Mouse (Mus musculus): ENCODE data around the gene Npb. TPM values are rescaled to one million over a fixed set of nuclear protein-coding genes. Genes with fewer than 3 reads are reported as not detected.
"Not testable (repeated sequence)": the region's sequence is repeated elsewhere in the genome, so short reads cannot be mapped to it uniquely, and the experiment has no call there.

Npb gene
- 1 to 10 TPM in 1 of 3 experiments, under 1 TPM in 1, not detected in 1; 0.67 to 1.4 TPM for polyA plus RNA-seq (2017; shearing (Covaris generic))

GRCm38 (mm10) chr11:120608241-120609034 lies at the start of gene Npb:
TSS of gene Npb (plus strand) at chr11:120608477.
- no peak for ATAC-seq

- not testable (repeated sequence) for ATAC-seq
Observed at GRCm38 (mm10) chr11:120558843-120559242, 49.4 kb upstream of the Npb start.

DNA sequence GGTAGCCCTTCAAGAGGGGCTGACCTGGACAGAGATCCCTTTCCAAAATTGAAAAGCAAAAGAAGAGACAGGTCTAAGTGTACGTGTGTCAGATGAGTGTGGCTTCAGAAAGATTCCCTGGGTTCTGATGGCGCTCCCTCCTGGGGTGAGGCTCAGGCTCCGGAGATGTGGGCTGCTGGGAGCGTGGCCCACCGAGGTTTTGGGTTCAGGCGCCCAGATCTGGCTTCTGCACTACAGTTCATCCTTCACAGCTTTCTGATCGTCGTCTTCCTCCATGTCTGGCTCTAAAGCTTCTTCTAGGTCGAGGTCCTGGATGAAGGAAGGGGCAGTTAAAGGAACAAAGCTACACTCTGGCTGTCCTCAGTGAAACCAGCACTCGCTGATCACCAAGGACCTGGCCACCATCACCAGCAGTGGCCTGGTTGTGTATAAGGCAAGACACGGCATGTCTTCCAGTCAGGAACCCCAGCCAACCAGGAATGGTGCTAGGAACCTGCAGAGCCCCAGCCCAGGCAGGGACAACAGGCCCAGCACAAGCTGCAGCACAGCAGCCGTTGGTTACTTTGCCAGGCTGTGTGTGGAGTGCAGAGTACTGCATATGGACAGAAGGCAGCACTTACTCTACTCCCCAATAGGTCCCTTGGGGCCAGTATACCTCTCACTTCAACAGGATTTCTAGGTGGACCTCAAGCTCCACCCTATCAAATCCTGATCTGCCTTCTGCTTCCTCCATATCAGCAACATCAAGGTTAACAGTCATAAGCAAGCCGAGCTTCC lies 47.1 kb upstream of the Npb start:
- ATAC-seq: no peak

DNA sequence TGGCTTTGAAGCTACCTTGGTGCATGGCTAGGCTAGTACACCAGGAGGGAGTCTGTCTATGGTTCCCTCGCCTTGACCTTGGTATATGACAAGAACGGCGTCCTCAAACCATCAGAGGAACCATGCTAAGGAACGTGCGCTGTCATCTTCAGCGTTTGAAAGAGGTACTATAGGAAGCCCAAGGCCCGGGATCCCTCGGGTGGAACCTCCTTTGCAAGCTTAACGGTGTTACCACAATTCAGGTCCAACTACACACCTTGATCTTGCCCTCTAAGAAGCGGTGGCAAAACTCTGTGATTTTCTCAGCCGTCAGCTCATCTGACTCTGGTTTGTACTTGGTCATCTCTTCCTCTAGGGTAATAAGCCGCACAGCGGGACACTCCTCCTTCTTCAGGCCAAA lies 45.3 kb upstream of the Npb start:
- no peak for ATAC-seq

DNA sequence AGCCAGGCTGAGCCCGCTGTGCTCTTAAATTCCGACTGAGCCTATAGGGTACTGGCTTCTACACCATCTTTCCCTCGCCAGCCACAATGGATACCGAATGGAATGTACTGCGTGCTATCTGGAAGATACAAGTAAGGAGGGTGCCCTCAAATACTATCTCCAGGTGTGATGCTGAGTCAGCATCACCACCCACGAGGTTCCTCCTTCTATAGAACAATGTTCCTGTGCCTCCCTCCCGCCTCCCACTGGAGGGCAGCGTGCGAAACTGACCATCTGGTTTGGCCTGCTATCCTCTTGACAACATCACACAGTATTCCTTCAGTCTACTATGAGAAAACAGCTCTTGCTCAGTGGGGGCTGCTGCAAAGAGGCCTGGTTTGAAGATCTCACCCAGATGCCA lies 43.2 kb upstream of the Npb start:
- ATAC-seq: no peak

DNA sequence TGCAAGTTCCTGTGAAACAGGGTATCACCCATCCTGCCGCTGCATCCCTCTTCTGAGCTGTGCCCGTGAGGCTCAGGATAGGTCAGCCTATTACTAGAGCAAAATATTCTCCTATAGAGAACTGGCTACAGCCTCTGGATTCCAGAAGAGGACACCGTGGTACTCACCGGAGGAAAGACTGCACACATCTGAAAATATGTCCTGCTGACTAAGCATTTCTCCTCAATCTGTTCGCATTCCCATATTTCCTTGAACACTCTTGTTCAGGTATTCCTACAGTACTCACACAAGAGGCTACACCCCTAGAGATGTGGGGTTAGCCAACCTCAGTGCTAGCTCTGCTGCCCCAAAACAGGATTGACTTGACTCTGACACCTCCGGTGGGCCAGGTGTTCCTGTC lies 40.0 kb upstream of the Npb start:
- ATAC-seq: no peak

GRCm38 (mm10) chr11:120571122-120571521 lies 37.2 kb upstream of the Npb start:
- no peak for ATAC-seq

DNA sequence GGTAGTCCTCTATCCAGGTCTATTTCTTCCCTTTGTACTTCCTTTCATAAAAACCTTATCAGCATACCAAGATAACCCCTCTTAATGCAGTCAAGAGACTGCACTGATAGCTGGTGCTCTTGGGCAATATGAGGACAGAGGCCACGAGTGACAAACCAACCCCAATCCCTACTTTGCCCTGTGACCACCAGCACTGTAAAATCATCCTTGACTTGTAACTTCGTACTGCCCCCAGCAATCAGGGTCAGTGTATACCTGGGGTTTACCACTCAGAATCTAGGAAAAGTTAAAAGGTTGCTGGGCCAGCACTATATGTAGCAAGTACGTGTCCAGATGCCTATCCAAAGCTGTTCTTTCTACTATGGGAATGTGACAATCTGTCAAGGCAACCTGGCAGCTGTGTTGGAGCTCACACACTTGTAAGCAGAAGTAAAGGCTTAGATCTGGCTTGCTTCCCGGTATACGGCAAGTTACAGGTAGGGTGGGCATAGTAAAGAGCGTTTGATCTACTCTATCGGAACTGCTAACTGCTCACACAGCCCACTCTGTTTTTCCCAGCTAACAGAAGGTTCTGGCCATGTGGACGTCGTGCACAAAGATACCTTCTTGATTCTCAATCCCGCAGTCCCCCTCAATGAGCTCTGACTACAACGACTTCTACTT lies 36.4 kb upstream of the Npb start:
- no peak for ATAC-seq

- peak; percentile 5 for ATAC-seq
Observed at GRCm38 (mm10) chr11:120572417-120572751, 35.9 kb upstream of the Npb start.

- peak; percentile 83 for ATAC-seq
Observed at GRCm38 (mm10) chr11:120572752-120573584, 35.3 kb upstream of the Npb start, which contains the start of gene P4hb. TSS of gene P4hb (minus strand) at chr11:120573253.

GRCm38 (mm10) chr11:120573585-120574277 lies 34.5 kb upstream of the Npb start:
- ATAC-seq: peak; percentile 37

DNA sequence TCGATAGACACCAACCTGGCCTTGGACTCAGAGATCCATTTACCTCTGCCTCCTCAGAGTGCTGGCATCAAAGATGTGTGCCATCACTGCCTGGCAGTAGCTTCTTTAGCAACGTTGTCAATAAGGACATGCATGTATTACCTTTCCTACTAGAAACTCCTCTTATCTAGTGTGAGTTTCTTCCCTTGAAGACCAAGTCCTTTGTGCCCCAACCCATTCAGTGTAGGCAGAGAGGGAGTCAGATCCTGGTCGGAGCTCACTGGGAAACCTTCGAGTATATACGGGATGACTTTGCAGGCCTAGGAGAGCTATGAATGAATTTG lies 34.0 kb upstream of the Npb start:
- no peak for ATAC-seq

- ATAC-seq: no peak
Observed at GRCm38 (mm10) chr11:120575046-120575445, 33.2 kb upstream of the Npb start.

DNA sequence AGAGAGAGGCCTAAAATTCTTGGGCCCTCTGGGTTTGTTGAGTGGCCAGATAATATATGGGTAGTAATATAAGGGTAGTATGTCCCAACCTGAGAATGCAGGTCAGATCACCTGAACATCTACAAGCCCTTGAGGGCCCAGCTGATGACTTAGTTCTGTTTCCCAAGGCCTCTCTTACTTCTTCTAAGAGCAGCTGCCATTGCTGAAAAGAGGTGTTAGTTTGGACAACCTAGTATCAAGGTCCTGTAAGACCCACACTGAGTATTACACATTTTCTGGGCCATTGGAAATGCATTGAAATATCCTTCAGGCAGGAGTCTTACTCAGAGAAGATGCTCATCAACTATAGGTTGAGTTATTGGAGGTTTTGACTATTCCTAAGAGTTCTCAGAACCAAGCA lies 32.3 kb upstream of the Npb start:
- no peak for ATAC-seq

DNA sequence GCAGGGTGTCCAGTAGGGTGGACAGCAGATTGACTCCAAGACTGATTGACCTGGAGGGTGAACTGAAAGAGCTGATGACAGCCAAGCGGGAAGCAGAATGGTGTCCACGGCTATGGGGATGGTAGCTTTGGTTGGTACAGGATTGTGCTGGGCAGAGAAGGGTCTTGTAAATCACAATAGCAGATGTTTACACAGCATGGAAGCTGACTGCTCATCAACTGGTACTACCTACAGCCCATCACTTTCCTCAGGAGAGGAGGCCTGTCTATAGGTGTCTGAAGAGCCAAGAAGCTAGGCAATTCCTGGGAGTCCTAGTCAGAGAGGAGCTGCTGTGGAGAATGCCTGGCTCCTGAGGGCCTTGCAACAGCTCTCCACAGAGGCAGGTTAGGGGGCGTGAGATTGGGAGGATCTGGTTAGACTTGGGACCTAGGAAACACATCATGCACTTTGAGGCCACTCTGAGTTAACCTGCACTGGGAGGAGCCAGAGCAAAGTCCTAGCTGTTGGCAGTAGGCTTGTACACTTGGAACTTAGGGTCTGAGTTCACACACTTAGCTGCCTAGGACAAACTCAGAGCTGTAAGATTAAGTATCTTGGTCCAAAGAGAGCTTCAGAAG lies 31.8 kb upstream of the Npb start:
- ATAC-seq: no peak

DNA sequence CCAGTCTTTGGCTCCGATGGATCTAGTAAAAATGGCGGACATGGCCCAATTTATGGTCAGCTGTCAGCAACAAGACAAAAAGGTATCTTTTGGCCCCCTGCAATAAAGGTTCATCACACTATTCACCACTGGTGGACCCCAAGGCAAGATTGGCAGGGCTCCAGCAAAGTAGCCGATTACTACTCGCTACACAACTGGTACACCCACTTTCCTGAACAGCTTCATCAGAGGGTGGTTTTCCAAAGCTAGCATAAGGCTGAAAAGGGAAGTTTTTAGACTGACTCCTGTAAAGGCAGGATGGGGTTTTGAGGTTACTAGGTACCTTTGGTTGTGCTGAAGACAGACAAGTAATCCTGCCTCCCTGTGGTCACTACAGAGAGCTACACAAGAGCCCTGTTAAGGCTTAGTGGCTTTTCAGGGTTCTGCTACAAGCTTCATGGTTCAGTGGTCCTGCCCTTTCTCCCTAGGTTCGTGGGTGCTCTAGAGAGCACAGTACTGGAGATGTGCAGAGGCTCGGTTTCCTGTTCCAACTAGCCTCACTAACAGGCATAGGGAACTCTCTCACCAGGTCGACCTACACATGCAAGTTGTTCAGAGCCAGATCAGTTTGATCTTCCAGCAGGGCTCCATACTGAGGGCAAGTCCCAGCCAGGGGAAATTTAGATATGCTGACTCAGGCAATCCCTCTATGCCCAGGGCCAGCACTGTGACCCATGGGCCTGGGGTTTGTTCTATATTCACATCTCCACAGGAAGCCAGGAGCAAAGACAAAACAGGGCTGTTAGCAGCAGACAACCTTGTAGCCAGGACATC lies 30.9 kb upstream of the Npb start:
- no peak for ATAC-seq

DNA sequence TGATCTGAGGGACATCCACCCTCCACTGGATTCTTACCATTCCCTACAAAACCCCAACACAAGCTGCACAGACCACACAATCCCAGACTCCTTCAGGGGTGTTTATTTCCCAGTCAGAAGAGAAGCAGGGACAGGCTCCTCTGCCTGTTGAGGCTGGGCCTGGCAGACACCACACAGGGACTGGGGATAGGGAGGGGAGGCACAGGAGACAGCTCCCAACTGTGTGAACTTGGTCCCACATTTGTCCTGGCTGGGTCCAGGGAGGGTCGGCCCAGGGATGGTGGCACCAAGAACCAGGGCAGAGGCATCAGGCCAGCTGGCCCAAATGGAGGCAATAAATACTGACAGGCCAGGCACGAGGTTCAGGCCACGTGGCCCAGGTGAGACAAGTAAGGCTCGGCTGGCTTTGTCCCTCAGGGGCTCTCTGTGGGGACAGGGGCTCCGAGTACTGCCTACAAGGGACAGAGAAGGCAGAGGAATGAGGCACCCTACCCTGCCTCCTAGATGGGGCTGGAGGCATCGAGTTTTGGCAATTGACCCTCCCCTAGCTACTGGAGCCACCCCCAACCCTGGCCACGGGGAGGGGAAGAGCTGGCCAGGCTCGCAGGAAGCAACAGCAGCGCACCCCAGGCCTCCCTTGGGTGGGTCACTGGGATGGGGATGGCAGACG lies 30.1 kb upstream of the Npb start:
- ATAC-seq: no peak

DNA sequence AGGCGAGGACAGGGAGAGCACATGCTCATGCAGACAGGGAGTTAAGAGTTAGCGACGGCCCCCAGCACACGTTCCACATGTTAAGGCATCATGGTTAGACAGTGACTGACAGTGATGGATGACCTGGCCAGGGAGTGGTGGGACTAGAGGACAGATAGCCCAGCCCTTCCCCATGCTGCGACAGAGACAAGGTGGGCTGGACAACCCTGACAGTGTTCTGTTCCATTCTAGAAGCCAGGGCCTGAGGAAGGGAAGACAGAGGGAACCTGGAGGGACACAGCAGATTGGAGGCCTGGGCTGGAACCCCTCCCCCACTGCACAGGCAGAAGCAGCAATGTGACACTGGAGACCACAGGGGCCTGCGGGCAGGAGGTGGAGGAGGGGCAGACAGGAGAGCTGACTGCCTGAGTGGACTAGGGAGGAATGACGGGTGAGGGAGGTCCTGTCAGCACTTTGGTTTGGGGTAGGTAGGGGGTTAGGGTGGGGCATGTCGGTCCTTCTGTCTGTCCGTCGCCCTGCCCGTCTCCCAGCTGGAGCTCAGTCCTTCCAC lies 29.5 kb upstream of the Npb start:
- ATAC-seq: no peak

GRCm38 (mm10) chr11:120579316-120580107 lies 28.8 kb upstream of the Npb start:
- peak; percentile 29 for ATAC-seq

Data from inflammation-experienced regulatory T-cells, adult 6 months (primary cell).